Mouse (Mus musculus) liver, adult 2 months (tissue): ENCODE measurements around the gene Wdr35.

Experiments
- CTCF ChIP-seq: fragments of 200-500 bp; IDR thresholded peaks from 2 replicates; pipeline ENCODE4 v1.5.1; 2011; ENCODE audit warnings: low read depth, low read length, control low read depth
- POLR2A ChIP-seq: fragments of 200-500 bp; IDR thresholded peaks from 2 replicates; pipeline ENCODE4 v1.6.1; 2011; ENCODE audit warnings: low read length, control low read depth; ENCODE audit not compliant: insufficient read depth; ENCODE audit errors: extremely low read depth

DNA sequence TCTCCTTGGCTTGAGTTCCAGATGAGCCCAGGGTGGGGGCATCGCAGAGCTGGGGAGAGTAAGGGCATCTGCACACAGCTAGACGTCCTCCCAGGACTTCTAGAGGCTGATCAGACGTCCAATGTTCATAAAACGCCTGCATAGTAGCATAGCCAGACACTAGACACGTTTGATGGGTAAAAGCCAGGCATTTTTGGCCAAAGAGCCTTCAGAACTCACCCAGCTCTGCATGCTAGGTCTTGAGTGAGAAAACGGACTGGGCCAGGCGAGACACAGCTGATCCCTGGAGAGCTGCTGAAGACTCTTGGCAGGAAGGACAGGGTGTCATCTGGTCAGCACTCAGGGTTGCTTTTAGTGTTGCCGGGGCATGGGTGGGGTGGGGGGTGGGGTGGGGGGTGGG, 74.4 kb downstream of the Wdr35 start:
- TF ChIP-seq CTCF = no peak
- TF ChIP-seq POLR2A = no peak
